Mouse (Mus musculus): ENCODE data around the gene Pde4c. TPM values are rescaled to one million over a fixed set of nuclear protein-coding genes. Genes with fewer than 3 reads are reported as not detected.
A peak's percentile ranks its signal among the peaks of the same experiment; 100 is the strongest.

The Pde4c gene
- polyA plus RNA-seq, 1 experiment from 2014 or later = 0.38 TPM

- Histone ChIP-seq H3K9me3 (replicated peaks; ENCODE audit: control insufficient read depth, low read length) (no peaks in the 10 kb centered on the region), H3K27me3 (ENCODE audit: control insufficient read depth, insufficient read depth, low read length) (no peaks in the 10 kb centered on the region), H3K36me3 (ENCODE audit: control insufficient read depth, insufficient read depth) (0 out of 2 replicates have a peak, but pooled peaks cover 2% of the 10 kb centered on the region), H3K4me3 (ENCODE audit: low read length) (peak overlapping the region; percentile 88), H3K4me2 (ENCODE audit: low read depth, low read length) (peak overlapping the region; percentile 73), H3K27ac (ENCODE audit: low read length) (peak overlapping the region; percentile 99), H3K4me1 (ENCODE audit: control insufficient read depth, insufficient read depth, low read length) (peaks cover 40% of the 10 kb centered on the region), H3K9ac (ENCODE audit: low read length) (peak overlapping the region; percentile 99)
- WGBS = under 1% methylated on average over 20 of the region's 20 CpGs
- ATAC-seq (replicated peaks; ENCODE audit: extremely low read depth, insufficient read depth, low FRiP score) = peak; percentile 2; the same call in 1 of the 2 replicates
These were observed 23.0 kb upstream of the Pde4c start for GRCm38 (mm10) chr8:70700555-70700922.

GRCm38 (mm10) chr8:70701048-70701981 is 22.2 kb upstream of the Pde4c start:
- H3K9ac ChIP-seq (ENCODE audit: low read length) = peak overlapping the region; percentile 99
- no peaks in the 10 kb centered on the region for H3K9me3 ChIP-seq (replicated peaks; ENCODE audit: control insufficient read depth, low read length)
- H3K36me3 ChIP-seq (ENCODE audit: control insufficient read depth, insufficient read depth) = 0 out of 2 replicates have a peak, but pooled peaks cover 2% of the 10 kb centered on the region
- peak overlapping the region; percentile 88 for H3K4me3 ChIP-seq (ENCODE audit: low read length)
- 49% methylated on average over 10 of the region's 10 CpGs for WGBS
- no peak for ATAC-seq (replicated peaks; ENCODE audit: extremely low read depth, insufficient read depth, low FRiP score)
- H3K4me1 ChIP-seq (ENCODE audit: control insufficient read depth, insufficient read depth, low read length) = peaks cover 33% of the 10 kb centered on the region
- H3K27ac ChIP-seq (ENCODE audit: low read length) = peak overlapping the region; percentile 99
- H3K27me3 ChIP-seq (ENCODE audit: control insufficient read depth, insufficient read depth, low read length) = no peaks in the 10 kb centered on the region
- peak overlapping the region; percentile 73 for H3K4me2 ChIP-seq (ENCODE audit: low read depth, low read length)

- Histone ChIP-seq H3K27ac (ENCODE audit: low read length) (peak overlapping the region; percentile 2; the same call in 1 of the 2 replicates), H3K36me3 (ENCODE audit: control insufficient read depth, insufficient read depth) (0 out of 2 replicates have a peak, but pooled peaks cover 2% of the 10 kb centered on the region), H3K9ac (ENCODE audit: low read length) (no peak overlapping the region), H3K9me3 (replicated peaks; ENCODE audit: control insufficient read depth, low read length) (no peaks in the 10 kb centered on the region), H3K4me3 (ENCODE audit: low read length) (no peak overlapping the region; the same call in 1 of the 2 replicates), H3K4me1 (ENCODE audit: control insufficient read depth, insufficient read depth, low read length) (peaks cover 25% of the 10 kb centered on the region), H3K4me2 (ENCODE audit: low read depth, low read length) (peak overlapping the region; percentile 73; the same call in 1 of the 2 replicates), H3K27me3 (ENCODE audit: control insufficient read depth, insufficient read depth, low read length) (no peaks in the 10 kb centered on the region)
- 72% methylated on average over 2 of the region's 2 CpGs for WGBS
- no peak for ATAC-seq (replicated peaks; ENCODE audit: extremely low read depth, insufficient read depth, low FRiP score)
These were observed 21.3 kb upstream of the Pde4c start for GRCm38 (mm10) chr8:70701982-70702841.

- Histone ChIP-seq H3K27ac (ENCODE audit: low read length) (0 out of 2 replicates have a peak overlapping the region, but pooled peaks have one; percentile 2), H3K9me3 (replicated peaks; ENCODE audit: control insufficient read depth, low read length) (no peaks in the 10 kb centered on the region), H3K27me3 (ENCODE audit: control insufficient read depth, insufficient read depth, low read length) (no peaks in the 10 kb centered on the region), H3K9ac (ENCODE audit: low read length) (no peak overlapping the region), H3K4me3 (ENCODE audit: low read length) (no peak overlapping the region), H3K4me1 (ENCODE audit: control insufficient read depth, insufficient read depth, low read length) (peaks cover 19% of the 10 kb centered on the region), H3K36me3 (ENCODE audit: control insufficient read depth, insufficient read depth) (0 out of 2 replicates have a peak, but pooled peaks cover 2% of the 10 kb centered on the region), H3K4me2 (ENCODE audit: low read depth, low read length) (no peak overlapping the region)
- no peak for ATAC-seq (replicated peaks; ENCODE audit: extremely low read depth, insufficient read depth, low FRiP score)
- WGBS = 65% methylated on average over 3 of the region's 3 CpGs
These were observed 20.7 kb upstream of the Pde4c start for GRCm38 (mm10) chr8:70702842-70703182.

- H3K9ac ChIP-seq (ENCODE audit: low read length) = no peak within 1 kb of the TSS
- 0 out of 2 replicates have a peak, but pooled peaks cover 2% of the 10 kb centered on the region for H3K36me3 ChIP-seq (ENCODE audit: control insufficient read depth, insufficient read depth)
- peak within 1 kb of the TSS; percentile 2; the same call in 1 of the 2 replicates for H3K27ac ChIP-seq (ENCODE audit: low read length)
- no peak within 1 kb of the TSS for H3K4me3 ChIP-seq (ENCODE audit: low read length)
- peaks cover 16% of the 10 kb centered on the region for H3K4me1 ChIP-seq (ENCODE audit: control insufficient read depth, insufficient read depth, low read length)
- 82% methylated on average over 3 of the region's 3 CpGs for WGBS
- ATAC-seq (replicated peaks; ENCODE audit: extremely low read depth, insufficient read depth, low FRiP score) = no peak
- H3K27me3 ChIP-seq (ENCODE audit: control insufficient read depth, insufficient read depth, low read length) = no peaks in the 10 kb centered on the region
- H3K9me3 ChIP-seq (replicated peaks; ENCODE audit: control insufficient read depth, low read length) = no peaks in the 10 kb centered on the region
- H3K4me2 ChIP-seq (ENCODE audit: low read depth, low read length) = no peak within 1 kb of the TSS
These were observed 20.2 kb upstream of the Pde4c start, which contains the start of gene Iqcn for GRCm38 (mm10) chr8:70703287-70703686. TSS of gene Iqcn (plus strand) at chr8:70703457.

GRCm38 (mm10) chr8:70708281-70708680 is 15.2 kb upstream of the Pde4c start:
- no peaks in the 10 kb centered on the region for H3K27me3 ChIP-seq (ENCODE audit: control insufficient read depth, insufficient read depth, low read length)
- H3K4me2 ChIP-seq (ENCODE audit: low read depth, low read length) = no peak overlapping the region
- H3K4me3 ChIP-seq (ENCODE audit: low read length) = no peak overlapping the region
- no peak for ATAC-seq (replicated peaks; ENCODE audit: extremely low read depth, insufficient read depth, low FRiP score)
- H3K27ac ChIP-seq (ENCODE audit: low read length) = no peak overlapping the region
- H3K4me1 ChIP-seq (ENCODE audit: control insufficient read depth, insufficient read depth, low read length) = no peaks in the 10 kb centered on the region
- 87% methylated on average over 14 of the region's 14 CpGs for WGBS
- no peaks in the 10 kb centered on the region for H3K9me3 ChIP-seq (replicated peaks; ENCODE audit: control insufficient read depth, low read length)
- no peaks in the 10 kb centered on the region for H3K36me3 ChIP-seq (ENCODE audit: control insufficient read depth, insufficient read depth)
- H3K9ac ChIP-seq (ENCODE audit: low read length) = no peak overlapping the region

GRCm38 (mm10) chr8:70709794-70710193 is 13.7 kb upstream of the Pde4c start:
- no peak overlapping the region for H3K4me2 ChIP-seq (ENCODE audit: low read depth, low read length)
- H3K9ac ChIP-seq (ENCODE audit: low read length) = no peak overlapping the region
- WGBS = 94% methylated on average over 9 of the region's 9 CpGs
- ATAC-seq (replicated peaks; ENCODE audit: extremely low read depth, insufficient read depth, low FRiP score) = no peak
- no peaks in the 10 kb centered on the region for H3K27me3 ChIP-seq (ENCODE audit: control insufficient read depth, insufficient read depth, low read length)
- no peak overlapping the region for H3K27ac ChIP-seq (ENCODE audit: low read length)
- H3K4me3 ChIP-seq (ENCODE audit: low read length) = no peak overlapping the region
- no peaks in the 10 kb centered on the region for H3K9me3 ChIP-seq (replicated peaks; ENCODE audit: control insufficient read depth, low read length)
- no peaks in the 10 kb centered on the region for H3K36me3 ChIP-seq (ENCODE audit: control insufficient read depth, insufficient read depth)
- no peaks in the 10 kb centered on the region for H3K4me1 ChIP-seq (ENCODE audit: control insufficient read depth, insufficient read depth, low read length)

- Histone ChIP-seq H3K27me3 (ENCODE audit: control insufficient read depth, insufficient read depth, low read length) (no peaks in the 10 kb centered on the region), H3K36me3 (ENCODE audit: control insufficient read depth, insufficient read depth) (no peaks in the 10 kb centered on the region), H3K27ac (ENCODE audit: low read length) (no peak overlapping the region), H3K9me3 (replicated peaks; ENCODE audit: control insufficient read depth, low read length) (no peaks in the 10 kb centered on the region), H3K4me3 (ENCODE audit: low read length) (no peak overlapping the region), H3K4me1 (ENCODE audit: control insufficient read depth, insufficient read depth, low read length) (no peaks in the 10 kb centered on the region), H3K9ac (ENCODE audit: low read length) (no peak overlapping the region), H3K4me2 (ENCODE audit: low read depth, low read length) (no peak overlapping the region)
- WGBS = 84% methylated on average over 1 of the region's 1 CpGs
- no peak for ATAC-seq (replicated peaks; ENCODE audit: extremely low read depth, insufficient read depth, low FRiP score)
These were observed 13.2 kb upstream of the Pde4c start for GRCm38 (mm10) chr8:70710296-70710695.
